Mouse (Mus musculus): ENCODE measurements at regions not wholly inside any gene's neighbourhood (a gene's known extent, or its start where the extent isn't known, plus 50 kb on each side); places are given as distances from the start of the nearest gene placed in this dataset.

DNA sequence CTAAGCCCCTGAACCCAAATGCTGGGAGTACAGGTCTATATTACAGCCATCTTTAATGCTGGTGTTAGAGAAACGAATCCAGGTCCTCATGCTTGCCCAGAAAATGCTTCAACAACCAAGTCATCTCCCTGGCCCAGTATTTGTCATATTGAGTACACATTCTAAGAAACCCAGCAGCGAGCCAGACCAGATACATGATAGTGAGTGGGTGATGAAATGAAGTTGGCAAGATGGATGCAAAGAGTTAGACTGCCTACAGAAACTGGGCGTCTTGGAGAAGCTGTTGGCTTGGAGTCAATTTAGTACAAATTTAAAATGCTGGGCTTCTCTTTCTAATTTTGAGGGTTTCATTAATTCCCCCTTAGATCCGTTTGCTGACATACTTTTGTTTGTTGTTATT is 203.1 kb upstream of the Pdzrn3 start:
- Histone ChIP-seq H3K36me3 (ENCODE audit: control insufficient read depth, insufficient read depth, low read length) (no peaks in the 10 kb centered on the region), H3K4me2 (replicated peaks; ENCODE audit: low read depth) (no peak overlapping the region), H3K27me3 (ENCODE audit: control insufficient read depth, insufficient read depth, low read length) (no peaks in the 10 kb centered on the region), H3K27ac (replicated peaks) (no peak overlapping the region), H3K4me3 (ENCODE audit: low read depth, low read length) (no peak overlapping the region), H3K4me1 (replicated peaks; ENCODE audit: control insufficient read depth, insufficient read depth) (no peaks in the 10 kb centered on the region), H3K9ac (ENCODE audit: low read length) (no peak overlapping the region), H3K9me3 (ENCODE audit: control insufficient read depth, low read length) (no peaks in the 10 kb centered on the region)
- no peak for DNase-seq (ENCODE audit: low spot score)
- ATAC-seq (ENCODE audit: low FRiP score, low TSS enrichment), result no peak
- TF ChIP-seq CTCF (IDR thresholded peaks at IDR 0.05; ENCODE audit: low read depth) (no peak), EP300 (optimal IDR thresholded peaks at IDR 0.05) (no peak)
- WGBS, result 65% methylated on average over 4 of the region's 4 CpGs

DNA sequence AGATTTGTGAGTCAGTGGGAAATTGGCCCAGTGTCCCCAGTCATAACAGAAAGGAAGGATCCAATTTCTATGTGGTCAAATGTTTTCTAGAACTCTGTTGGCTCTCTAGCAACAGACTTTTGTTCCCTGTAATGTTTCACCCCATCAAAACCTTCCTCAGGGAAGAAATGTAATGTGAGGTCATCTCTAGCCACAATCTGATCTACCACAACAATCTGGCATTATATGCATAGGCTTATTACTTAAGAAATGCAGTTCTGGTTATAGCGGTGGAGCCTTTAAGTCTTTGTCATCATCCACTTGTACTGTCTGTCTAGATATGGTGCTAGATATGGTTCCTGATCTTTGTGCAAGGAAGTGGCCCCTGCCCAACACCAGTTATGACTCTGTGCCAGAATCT is 178.4 kb upstream of the Pdzrn3 start:
- Histone ChIP-seq H3K4me3 (ENCODE audit: low read depth, low read length) (no peak overlapping the region), H3K9me3 (ENCODE audit: control insufficient read depth, low read length) (no peaks in the 10 kb centered on the region), H3K4me1 (replicated peaks; ENCODE audit: control insufficient read depth, insufficient read depth) (no peaks in the 10 kb centered on the region), H3K9ac (ENCODE audit: low read length) (no peak overlapping the region), H3K36me3 (ENCODE audit: control insufficient read depth, insufficient read depth, low read length) (no peaks in the 10 kb centered on the region), H3K27ac (replicated peaks) (no peak overlapping the region), H3K4me2 (replicated peaks; ENCODE audit: low read depth) (no peak overlapping the region), H3K27me3 (ENCODE audit: control insufficient read depth, insufficient read depth, low read length) (no peaks in the 10 kb centered on the region)
- TF ChIP-seq EP300 (optimal IDR thresholded peaks at IDR 0.05) (no peak), CTCF (IDR thresholded peaks at IDR 0.05; ENCODE audit: low read depth) (no peak)
- ATAC-seq (ENCODE audit: low FRiP score, low TSS enrichment), result no peak
- WGBS, result 93% methylated on average over 1 of the region's 1 CpGs
- DNase-seq (ENCODE audit: low spot score), result no peak

DNA sequence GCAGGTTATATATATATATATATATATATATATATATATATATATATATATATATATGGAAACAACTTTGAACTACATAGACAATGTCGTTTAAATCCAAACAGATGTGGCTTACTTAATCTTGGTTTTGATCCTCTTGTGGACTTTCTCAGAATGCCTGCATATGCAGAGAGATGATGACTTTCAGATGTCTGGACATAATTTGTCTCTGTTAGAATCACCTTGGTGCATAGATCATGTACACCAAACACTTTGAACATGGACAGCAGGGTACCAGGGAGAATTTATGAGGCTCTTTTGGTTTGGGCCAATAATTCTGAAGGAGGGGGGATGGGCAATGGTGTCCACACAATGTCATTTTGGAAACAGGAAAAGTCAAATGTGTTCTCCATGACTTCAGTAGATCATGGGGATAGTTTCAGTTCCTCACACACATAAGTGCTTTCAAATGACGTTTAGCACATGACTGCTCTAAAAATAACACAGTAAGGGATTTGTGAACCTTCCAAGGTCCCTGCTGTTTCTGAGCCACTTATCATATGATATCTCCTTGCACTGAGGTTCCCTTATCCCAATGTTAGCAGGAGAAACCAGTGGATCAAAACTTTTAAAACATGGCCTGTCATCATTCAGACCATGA is 177.4 kb upstream of the Pdzrn3 start:
- Histone ChIP-seq H3K36me3 (ENCODE audit: control insufficient read depth, insufficient read depth, low read length) (no peaks in the 10 kb centered on the region), H3K9me3 (ENCODE audit: control insufficient read depth, low read length) (no peaks in the 10 kb centered on the region), H3K4me1 (replicated peaks; ENCODE audit: control insufficient read depth, insufficient read depth) (no peaks in the 10 kb centered on the region), H3K4me2 (replicated peaks; ENCODE audit: low read depth) (no peak overlapping the region), H3K27ac (replicated peaks) (no peak overlapping the region), H3K4me3 (ENCODE audit: low read depth, low read length) (no peak overlapping the region), H3K9ac (ENCODE audit: low read length) (no peak overlapping the region), H3K27me3 (ENCODE audit: control insufficient read depth, insufficient read depth, low read length) (no peaks in the 10 kb centered on the region)
- ATAC-seq (ENCODE audit: low FRiP score, low TSS enrichment) (no peak), DNase-seq (ENCODE audit: low spot score) (no peak)
- 36% methylated on average over 2 of the region's 2 CpGs for WGBS
- TF ChIP-seq EP300 (optimal IDR thresholded peaks at IDR 0.05), result no peak

DNA sequence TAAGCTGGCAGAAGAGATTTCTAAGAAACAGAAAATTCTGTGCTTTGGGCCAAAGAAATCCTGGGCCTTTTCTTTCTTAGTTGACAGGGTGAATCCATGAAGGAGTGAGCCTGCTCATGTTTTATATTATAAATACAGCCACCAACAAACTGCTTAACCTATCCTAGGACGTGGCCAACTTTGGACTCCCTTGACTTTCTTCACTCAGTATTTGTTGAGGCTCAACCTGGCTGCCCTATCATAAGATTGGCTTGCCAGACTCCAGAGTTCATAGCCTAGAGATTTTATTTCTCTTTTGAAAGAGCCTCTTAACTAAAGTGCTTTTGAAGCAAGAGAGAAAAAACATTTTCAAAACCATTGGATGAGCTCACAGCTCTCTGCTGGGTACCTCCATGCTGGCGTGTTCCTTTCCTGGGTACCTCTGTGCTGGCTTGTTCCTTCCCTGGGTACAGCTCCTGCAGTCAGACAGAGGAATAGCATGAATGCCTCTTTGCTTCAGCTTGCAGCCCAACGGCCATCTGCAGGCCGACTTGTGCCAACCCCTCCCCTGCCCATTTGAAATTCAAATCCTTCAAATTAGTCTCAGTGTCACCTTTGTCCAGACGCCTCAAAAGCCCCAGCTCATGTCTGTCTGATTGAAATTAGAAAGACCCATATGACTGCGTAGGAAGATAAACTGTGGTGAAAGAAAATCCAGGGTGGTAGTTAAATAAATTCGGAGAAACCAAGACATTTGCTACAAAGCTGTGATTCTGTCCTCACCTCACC is 173.0 kb upstream of the Pdzrn3 start:
- no peak overlapping the region for H3K4me2 ChIP-seq (replicated peaks; ENCODE audit: low read depth)
- no peaks in the 10 kb centered on the region for H3K27me3 ChIP-seq (ENCODE audit: control insufficient read depth, insufficient read depth, low read length)
- WGBS, result 41% methylated on average over 7 of the region's 7 CpGs
- no peaks in the 10 kb centered on the region for H3K4me1 ChIP-seq (replicated peaks; ENCODE audit: control insufficient read depth, insufficient read depth)
- H3K9ac ChIP-seq (ENCODE audit: low read length), result no peak overlapping the region
- ATAC-seq (ENCODE audit: low FRiP score, low TSS enrichment), result no peak
- no peak overlapping the region for H3K27ac ChIP-seq (replicated peaks)
- no peak for DNase-seq (ENCODE audit: low spot score)
- H3K4me3 ChIP-seq (ENCODE audit: low read depth, low read length), result no peak overlapping the region
- H3K36me3 ChIP-seq (ENCODE audit: control insufficient read depth, insufficient read depth, low read length), result no peaks in the 10 kb centered on the region
- TF ChIP-seq CTCF (IDR thresholded peaks at IDR 0.05; ENCODE audit: low read depth) (no peak), EP300 (optimal IDR thresholded peaks at IDR 0.05) (no peak)
- no peaks in the 10 kb centered on the region for H3K9me3 ChIP-seq (ENCODE audit: control insufficient read depth, low read length)

DNA sequence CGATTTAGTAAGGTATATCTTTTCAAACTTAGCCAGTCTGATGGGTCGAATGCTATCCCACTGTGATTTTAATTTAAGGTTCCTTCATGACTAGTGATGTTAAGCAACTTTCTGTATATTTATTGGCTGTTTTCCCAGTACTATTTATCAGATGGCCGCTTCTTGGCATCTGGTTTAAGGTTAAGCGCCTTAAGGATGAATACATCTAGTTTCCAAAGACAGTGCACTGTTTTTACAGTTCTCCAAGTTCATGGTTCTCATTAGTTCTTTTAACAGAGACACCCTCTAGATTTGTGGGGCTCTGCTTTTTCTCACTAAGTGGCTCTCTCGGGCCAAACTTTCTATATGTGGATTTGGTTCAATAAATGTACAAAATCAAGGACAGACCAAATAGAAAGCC is 159.9 kb upstream of the Pdzrn3 start:
- WGBS, result 55% methylated on average over 5 of the region's 5 CpGs
- no peak for DNase-seq (ENCODE audit: low spot score)

More for the DNA sequence above, 159.9 kb upstream of the Pdzrn3 start:
- Histone ChIP-seq H3K4me3 (ENCODE audit: low read depth, low read length) (no peak overlapping the region), H3K9ac (ENCODE audit: low read length) (no peak overlapping the region), H3K27ac (replicated peaks) (no peak overlapping the region), H3K36me3 (ENCODE audit: control insufficient read depth, insufficient read depth, low read length) (no peaks in the 10 kb centered on the region), H3K9me3 (ENCODE audit: control insufficient read depth, low read length) (no peaks in the 10 kb centered on the region), H3K4me2 (replicated peaks; ENCODE audit: low read depth) (no peak overlapping the region), H3K27me3 (ENCODE audit: control insufficient read depth, insufficient read depth, low read length) (no peaks in the 10 kb centered on the region), H3K4me1 (replicated peaks; ENCODE audit: control insufficient read depth, insufficient read depth) (no peaks in the 10 kb centered on the region)
- TF ChIP-seq CTCF (IDR thresholded peaks at IDR 0.05; ENCODE audit: low read depth), result no peak
- no peak for TF ChIP-seq EP300 (optimal IDR thresholded peaks at IDR 0.05)
- no peak for ATAC-seq (ENCODE audit: low FRiP score, low TSS enrichment)
